Mouse (Mus musculus) liver, postnatal 0 days (tissue): Measurements from ENCODE around the gene Amn.

Experiments
- CTCF ChIP-seq: sonication (generic); IDR thresholded peaks from 2 replicates; pipeline ENCODE4 v1.5.1; 2016; ENCODE audit warnings: antibody characterized with exemption, low read depth
- EP300 ChIP-seq: IDR thresholded peaks from 2 replicates; pipeline ENCODE4 v1.6.1; 2016; ENCODE audit warnings: antibody characterized with exemption, low read depth, mild to moderate bottlenecking

- no peak for TF ChIP-seq EP300
- no peak for TF ChIP-seq CTCF
Measured at GRCm38 (mm10) chr12:111323423-111323822, 52.5 kb downstream of the Amn start.
